Mouse (Mus musculus) cerebellum, postnatal 4 days (tissue): ENCODE data around the gene Atp8a2.

Source experiments
- DNase-seq, 2 experiments: peaks; one replicate each; pipeline ENCODE4 v3.0.0; 2022; ENCODE audit warnings: low spot score in 2 of 2, mixed read lengths in 1 of 2

Gene Atp8a2

GRCm38 (mm10) chr14:59919865-59920264 lies 277.1 kb downstream of the Atp8a2 start:
- DNase-seq = no peak

DNA sequence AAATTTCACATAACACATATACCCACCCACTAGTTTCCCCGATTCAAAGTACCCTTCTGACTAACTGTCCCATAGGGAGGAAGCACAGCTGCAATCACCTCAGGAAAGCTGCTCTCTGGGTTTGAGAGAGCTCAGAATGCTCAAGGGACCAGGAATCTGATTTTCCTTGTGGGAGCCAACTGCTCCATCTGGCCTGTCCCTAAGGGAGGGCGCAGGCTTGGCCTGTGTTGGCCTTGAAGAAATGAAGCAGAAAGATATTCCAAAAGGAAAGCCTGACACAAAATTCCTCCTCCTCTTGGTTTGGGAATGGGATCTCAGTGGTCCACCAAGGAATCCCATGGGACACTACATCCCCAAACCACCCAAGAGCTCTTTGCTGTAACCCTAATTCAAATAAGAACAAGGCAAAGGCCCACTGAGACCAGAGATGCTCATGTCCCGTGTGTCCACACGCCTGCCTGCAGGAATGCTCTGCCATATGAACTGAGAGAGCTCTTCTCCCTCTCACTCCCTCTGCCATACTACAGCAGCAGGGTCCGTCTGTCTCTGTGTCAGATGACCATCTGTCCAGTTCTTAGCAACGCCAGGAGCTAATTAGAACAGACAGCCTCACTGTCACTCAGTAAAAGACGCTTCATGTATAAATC lies 293.4 kb downstream of the Atp8a2 start:
- no peak for DNase-seq

DNA sequence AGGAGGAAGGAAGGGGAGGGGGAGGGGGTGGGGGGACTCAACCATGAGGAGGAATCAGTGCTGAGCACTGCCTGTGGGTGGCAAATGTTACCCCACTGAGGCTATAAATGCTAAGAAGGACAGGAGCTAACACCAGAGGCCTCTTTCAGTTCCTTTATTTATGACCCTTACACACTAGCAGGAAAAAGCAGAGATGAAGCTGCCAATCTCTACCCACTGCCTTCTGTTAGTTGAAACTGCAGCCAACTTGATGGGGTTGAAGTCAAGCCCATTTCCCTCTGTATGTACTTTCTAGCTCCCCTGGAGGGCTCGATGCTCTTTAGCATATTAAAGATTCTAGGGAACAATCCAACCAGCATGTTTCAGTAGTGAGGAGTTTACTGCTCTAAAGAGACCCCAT lies 303.0 kb downstream of the Atp8a2 start:
- DNase-seq = no peak

GRCm38 (mm10) chr14:59892084-59892483 lies 304.9 kb downstream of the Atp8a2 start:
- no peak for DNase-seq

- DNase-seq = no peak
These were observed 305.5 kb downstream of the Atp8a2 start for GRCm38 (mm10) chr14:59891491-59891890.

GRCm38 (mm10) chr14:59890818-59891217 lies 306.2 kb downstream of the Atp8a2 start:
- no peak for DNase-seq

GRCm38 (mm10) chr14:59890107-59890506 lies 306.9 kb downstream of the Atp8a2 start:
- DNase-seq = no peak

- no peak for DNase-seq
These were observed 308.5 kb downstream of the Atp8a2 start for GRCm38 (mm10) chr14:59888446-59888845.

DNA sequence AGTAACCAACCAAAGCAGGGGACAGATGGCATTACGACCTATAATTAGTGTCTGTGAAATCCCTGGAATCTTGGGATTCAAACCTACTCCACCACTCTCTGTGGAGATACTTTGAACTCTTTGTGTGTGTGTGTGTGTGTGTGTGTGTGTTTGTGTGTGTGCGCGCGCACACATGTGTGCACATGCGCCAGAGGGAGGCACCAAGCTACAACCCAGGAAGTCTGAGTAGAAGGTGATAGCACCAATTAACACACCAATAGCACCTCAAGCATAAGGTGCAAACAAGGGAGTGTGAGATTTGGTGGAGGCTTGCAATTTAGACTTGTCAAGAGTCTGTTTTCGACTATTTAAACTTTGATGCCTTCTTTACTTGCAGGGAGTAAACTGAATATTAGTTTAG lies 308.9 kb downstream of the Atp8a2 start:
- no peak for DNase-seq

- peak; percentile 25 to 83 for DNase-seq
These were observed 309.7 kb downstream of the Atp8a2 start for GRCm38 (mm10) chr14:59887061-59887861.

DNA sequence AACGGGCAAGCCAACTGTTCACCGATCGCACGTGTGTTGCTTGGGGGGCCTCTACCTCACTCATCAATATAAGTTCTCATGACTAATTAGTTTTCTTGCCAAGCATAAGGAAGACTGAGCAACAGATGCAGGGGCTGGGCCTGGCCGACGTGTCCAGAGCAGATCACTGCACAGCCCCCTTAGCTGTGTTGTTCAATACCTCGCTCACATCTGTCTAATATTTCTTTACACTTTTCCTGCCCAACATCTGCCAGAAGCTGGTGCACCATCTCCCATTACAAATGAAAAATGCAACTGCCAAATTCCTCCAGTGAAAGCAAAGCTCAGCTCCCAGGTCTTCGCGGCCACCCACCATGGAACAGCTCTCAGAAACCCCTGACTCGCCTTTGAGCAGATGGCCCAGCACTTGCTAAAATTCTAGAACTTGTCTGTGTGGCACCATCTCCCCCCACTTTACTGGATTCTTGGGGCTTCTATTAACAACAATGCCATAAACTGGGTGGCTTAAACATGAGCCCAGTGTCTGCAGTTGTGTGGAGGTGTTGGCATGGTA lies 313.4 kb downstream of the Atp8a2 start:
- no peak for DNase-seq

- DNase-seq = no peak
These were observed 316.1 kb downstream of the Atp8a2 start for GRCm38 (mm10) chr14:59880829-59881228.

DNA sequence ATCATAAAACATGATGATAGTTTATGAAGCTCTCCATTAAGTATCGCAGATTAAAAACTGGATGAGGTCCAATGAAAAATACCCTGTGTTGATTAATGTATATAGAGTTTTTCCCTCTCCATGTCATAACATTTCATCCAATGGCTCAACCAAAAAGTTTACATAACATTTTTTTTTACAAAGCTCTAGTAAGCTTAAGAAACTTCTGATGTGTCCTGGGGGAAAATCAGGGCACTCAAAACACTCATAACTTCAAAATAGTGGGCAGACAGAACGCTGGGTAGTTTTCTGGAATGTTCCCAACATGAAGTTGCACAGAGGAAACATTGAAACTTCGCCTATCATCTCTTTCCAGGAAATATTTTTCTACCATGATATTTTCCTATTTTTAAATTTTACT lies 318.7 kb downstream of the Atp8a2 start:
- DNase-seq = no peak

DNA sequence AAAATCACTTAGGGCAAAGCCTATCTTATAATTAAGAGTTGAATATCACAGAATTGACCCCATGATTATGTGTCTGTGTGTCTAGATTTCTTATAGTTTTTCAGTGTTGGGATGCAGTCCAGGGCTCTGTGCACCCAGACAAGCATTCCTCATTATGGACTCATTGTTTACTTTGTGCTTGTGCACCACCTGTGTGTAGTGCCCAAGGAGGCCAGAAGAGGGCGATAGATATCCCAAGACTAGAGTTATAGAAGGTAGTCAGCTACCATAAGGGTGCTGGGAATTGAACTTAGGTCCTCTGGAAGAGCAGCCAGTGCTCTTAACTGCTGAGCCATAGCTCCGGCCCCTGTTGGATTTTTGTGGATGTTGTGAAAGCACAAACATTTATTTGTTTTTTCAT lies 320.5 kb downstream of the Atp8a2 start:
- no peak for DNase-seq

- DNase-seq = no peak
These were observed 328.6 kb downstream of the Atp8a2 start for GRCm38 (mm10) chr14:59868369-59868768.

DNA sequence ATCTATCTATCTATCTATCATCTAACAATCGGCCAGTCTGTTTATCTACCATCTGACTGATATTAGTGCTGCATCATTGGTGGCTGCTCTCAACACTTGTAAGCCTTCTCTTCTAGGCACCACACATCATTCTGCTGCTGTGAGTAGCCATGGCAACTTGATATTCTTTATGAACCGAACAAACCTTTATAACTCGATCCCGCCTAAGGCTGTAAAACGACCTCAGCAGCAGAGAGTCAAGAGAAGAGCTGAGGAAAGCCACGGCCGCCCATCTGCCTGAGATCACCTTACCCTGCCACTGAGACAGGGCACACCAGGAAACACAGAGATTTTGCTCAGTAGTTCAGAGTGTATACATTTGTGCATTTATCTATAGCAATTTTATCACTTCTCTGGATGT lies 329.2 kb downstream of the Atp8a2 start:
- DNase-seq = no peak

DNA sequence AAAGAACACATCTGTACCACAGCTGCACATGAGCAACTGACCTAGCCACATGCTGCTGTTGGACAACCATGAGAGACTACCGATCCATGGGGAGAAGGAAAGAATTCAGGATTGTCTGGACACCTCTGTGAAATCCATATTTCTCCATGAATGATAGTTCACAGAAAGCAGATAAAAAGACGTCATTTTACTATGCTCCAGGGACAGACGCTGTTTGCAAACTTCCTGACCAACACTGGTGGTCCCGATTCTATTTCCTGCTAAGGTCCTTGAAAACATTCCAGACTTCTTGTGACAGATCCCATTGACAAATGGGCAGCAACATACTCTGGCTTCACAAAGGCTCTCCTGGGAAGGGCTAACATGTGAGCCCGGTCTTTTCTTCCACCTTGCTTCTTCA lies 331.0 kb downstream of the Atp8a2 start:
- DNase-seq = no peak

GRCm38 (mm10) chr14:59862351-59862750 lies 334.6 kb downstream of the Atp8a2 start:
- no peak for DNase-seq

- no peak for DNase-seq
These were observed 337.1 kb downstream of the Atp8a2 start for GRCm38 (mm10) chr14:59859830-59860229.

DNA sequence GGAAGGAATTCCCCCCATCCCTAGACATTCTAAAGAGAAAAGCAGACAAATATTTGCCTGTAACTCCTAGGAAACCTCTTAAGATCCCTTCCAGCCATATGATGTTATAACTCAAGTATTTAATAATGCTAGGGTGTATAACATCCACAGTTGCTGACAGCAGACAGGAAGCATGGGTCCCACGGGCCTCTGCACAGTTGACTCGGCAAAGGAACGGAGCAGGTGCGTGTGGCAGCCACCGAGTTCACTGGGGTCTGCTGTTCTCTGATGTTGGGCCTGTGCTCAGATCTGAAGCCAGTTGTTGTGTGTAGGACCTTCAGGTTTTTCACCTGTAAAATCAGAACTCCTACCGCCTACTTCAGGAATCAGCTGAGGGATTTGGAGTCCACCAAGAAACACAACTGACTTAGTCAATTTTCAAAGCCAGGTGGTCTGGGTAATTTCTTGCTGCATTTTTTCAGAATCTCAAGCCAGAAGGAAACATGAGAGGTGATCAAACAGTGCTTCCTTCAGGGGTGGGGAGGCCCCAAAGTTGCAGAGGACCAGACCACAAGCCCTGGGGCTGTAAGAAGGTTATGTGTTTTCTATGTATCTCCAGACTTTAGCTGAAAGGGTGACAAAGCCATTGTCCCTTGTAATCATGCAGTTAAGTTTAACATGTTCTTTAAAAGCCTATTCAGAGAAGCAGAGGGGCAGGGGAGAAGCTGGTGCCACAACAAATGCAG lies 338.3 kb downstream of the Atp8a2 start:
- no peak for DNase-seq

- no peak for DNase-seq
These were observed 343.8 kb downstream of the Atp8a2 start for GRCm38 (mm10) chr14:59853139-59853538.

DNA sequence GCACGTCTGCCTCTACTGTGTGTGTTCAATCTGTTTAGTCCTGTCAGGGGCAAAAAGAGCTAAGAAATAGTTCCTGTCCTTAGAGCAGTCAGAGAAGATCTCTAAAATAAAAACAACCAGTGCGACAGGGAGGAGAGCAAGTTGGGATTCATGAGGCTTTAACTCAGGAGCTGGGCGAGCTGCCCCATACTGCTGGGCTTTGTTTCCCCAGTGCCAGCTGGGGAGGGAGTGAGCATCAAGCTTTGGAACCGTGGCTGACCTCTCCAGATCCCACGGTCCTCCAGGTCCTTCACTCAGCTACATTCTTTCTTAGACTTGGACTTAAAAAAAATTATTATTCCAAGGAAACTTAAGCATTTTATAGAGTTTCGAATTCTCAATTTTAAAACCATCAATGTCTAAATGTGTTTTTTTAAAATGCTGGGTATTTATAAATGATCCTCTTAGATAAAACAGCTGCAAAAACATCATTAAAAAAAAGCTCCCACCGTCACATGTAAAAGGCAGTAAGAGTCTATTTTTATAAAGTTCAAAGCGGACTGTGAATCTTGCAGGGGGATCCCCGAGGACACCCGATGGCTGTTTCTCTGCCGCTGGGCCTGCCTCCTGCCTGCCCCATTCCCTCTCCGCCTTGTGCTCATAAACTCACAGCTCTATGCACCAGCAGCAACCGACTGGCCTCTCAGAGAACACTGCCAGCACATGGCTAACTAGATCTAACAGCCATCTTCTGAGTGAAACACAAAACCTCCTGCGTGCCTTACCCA lies 350.2 kb downstream of the Atp8a2 start:
- no peak for DNase-seq
